Mouse (Mus musculus) lung, embryonic 14.5 days (tissue): ENCODE data around the gene Cldn6. TPM values are rescaled to one million over a fixed set of nuclear protein-coding genes. Genes with fewer than 3 reads are reported as not detected.

Source experiments
- ATAC-seq: fragments of 200-750 bp; cut with Nextera tagmentation; 2 replicates; pipeline ENCODE4 v1.8.0; 2017; ENCODE audit warnings: mild to moderate bottlenecking, moderate TSS enrichment, moderate library complexity; ENCODE audit not compliant: insufficient read depth
- DNase-seq: peaks from one replicate; pipeline ENCODE4 v3.0.0-alpha.2; 2015
- H3K27ac ChIP-seq: fragments of 300-500 bp; sonication (generic); 2 replicates; pipeline ENCODE4 v1.5.1; 2014; ENCODE audit warnings: low read depth, mild to moderate bottlenecking, moderate library complexity
- H3K27me3 ChIP-seq: fragments of 300-500 bp; sonication (generic); 2 replicates; pipeline ENCODE4 v1.6.1; 2014; ENCODE audit warnings: low read length, control low read depth; ENCODE audit not compliant: insufficient read depth
- H3K36me3 ChIP-seq: fragments of 300-500 bp; sonication (generic); 2 replicates; pipeline ENCODE4 v1.6.1; 2014; ENCODE audit warnings: control low read depth; ENCODE audit not compliant: insufficient read depth
- H3K4me1 ChIP-seq: fragments of 300-500 bp; sonication (generic); 2 replicates; pipeline ENCODE4 v1.6.1; 2014; ENCODE audit warnings: antibody characterized with exemption, control low read depth; ENCODE audit not compliant: insufficient read depth
- H3K4me2 ChIP-seq: fragments of 300-500 bp; sonication (generic); 2 replicates; pipeline ENCODE4 v1.6.1; 2014; ENCODE audit warnings: mild to moderate bottlenecking
- H3K4me3 ChIP-seq: fragments of 300-500 bp; sonication (generic); 2 replicates; pipeline ENCODE4 v1.5.1; 2014; ENCODE audit warnings: low read depth, low read length
- H3K9ac ChIP-seq: fragments of 300-500 bp; sonication (generic); 2 replicates; pipeline ENCODE4 v1.6.1; 2014
- H3K9me3 ChIP-seq: fragments of 300-500 bp; sonication (generic); 2 replicates; pipeline ENCODE4 v1.6.1; 2016; ENCODE audit warnings: low read depth, low read length, control low read depth
- CTCF ChIP-seq: IDR thresholded peaks from 2 replicates; pipeline ENCODE4 v1.5.1; 2016; ENCODE audit warnings: antibody characterized with exemption, low read depth
- WGBS: fragments of 180-500 bp; shearing (Covaris S2); extraction: QIAGEN DNeasy Blood & Tissue Kit; methylation state at CpG from one replicate; pipeline ENCODE4 v1.1.7; 2014; 5-methylcytosine and 5-hydroxymethylcytosine counted together
- polyA plus RNA-seq: library from polyadenylated mRNA; unstranded; fragments of >200 nt; fragmentation: Nextera tagmentation; extraction: Ambion mirVana; gene quantifications from 2 replicates; pipeline ENCODE4 v1.2.1, GENCODE M21; 2014

Gene Cldn6
- polyA plus RNA-seq, 1 experiment from 2014 or later: 219 TPM

DNA sequence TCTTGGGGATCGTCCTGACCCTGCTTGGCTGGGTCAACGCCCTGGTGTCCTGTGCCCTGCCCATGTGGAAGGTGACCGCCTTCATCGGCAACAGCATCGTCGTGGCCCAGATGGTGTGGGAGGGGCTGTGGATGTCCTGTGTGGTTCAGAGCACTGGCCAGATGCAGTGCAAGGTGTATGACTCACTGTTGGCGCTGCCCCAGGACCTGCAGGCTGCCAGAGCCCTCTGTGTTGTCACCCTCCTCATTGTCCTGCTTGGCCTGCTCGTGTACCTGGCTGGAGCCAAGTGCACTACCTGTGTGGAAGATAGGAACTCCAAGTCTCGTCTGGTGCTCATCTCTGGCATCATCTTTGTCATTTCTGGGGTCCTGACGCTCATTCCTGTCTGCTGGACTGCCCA, 2.0 kb downstream of the Cldn6 start:
- Histone ChIP-seq H3K36me3 (0 out of 2 replicates have a peak, but pooled peaks cover 3% of the 10 kb centered on the region), H3K4me2 (peak overlapping the region; percentile 59), H3K4me3 (peak overlapping the region; percentile 38), H3K27ac (no peak overlapping the region), H3K4me1 (peaks cover 3% of the 10 kb centered on the region; the same call in 1 of the 2 replicates), H3K9ac (no peak overlapping the region; the same call in 1 of the 2 replicates), H3K9me3 (no peaks in the 10 kb centered on the region), H3K27me3 (peaks cover 58% of the 10 kb centered on the region)
- ATAC-seq (no peak), DNase-seq (no peak)
- 53% methylated on average over 10 of the region's 10 CpGs for WGBS
- no peak for TF ChIP-seq CTCF

GRCm38 (mm10) chr17:23682092-23682491, 3.0 kb downstream of the Cldn6 start:
- ATAC-seq (no peak), DNase-seq (no peak)
- Histone ChIP-seq H3K27me3 (peaks cover 54% of the 10 kb centered on the region), H3K4me1 (peaks cover 3% of the 10 kb centered on the region; the same call in 1 of the 2 replicates), H3K4me2 (peak overlapping the region; percentile 59), H3K9me3 (no peaks in the 10 kb centered on the region), H3K4me3 (no peak overlapping the region), H3K36me3 (0 out of 2 replicates have a peak, but pooled peaks cover 3% of the 10 kb centered on the region), H3K9ac (no peak overlapping the region; the same call in 1 of the 2 replicates), H3K27ac (no peak overlapping the region)
- 34% methylated on average over 4 of the region's 4 CpGs for WGBS
- TF ChIP-seq CTCF: no peak

GRCm38 (mm10) chr17:23682530-23682929, 3.5 kb downstream of the Cldn6 start:
- H3K27ac ChIP-seq: 0 out of 2 replicates have a peak overlapping the region, but pooled peaks have one; percentile 63
- no peak for DNase-seq
- H3K36me3 ChIP-seq: 0 out of 2 replicates have a peak, but pooled peaks cover 3% of the 10 kb centered on the region
- H3K4me1 ChIP-seq: peaks cover 3% of the 10 kb centered on the region; the same call in 1 of the 2 replicates
- ATAC-seq: no peak
- peak overlapping the region; percentile 8; the same call in 1 of the 2 replicates for H3K4me3 ChIP-seq
- 50% methylated on average over 3 of the region's 3 CpGs for WGBS
- no peaks in the 10 kb centered on the region for H3K9me3 ChIP-seq
- no peak for TF ChIP-seq CTCF
- peak overlapping the region; percentile 20 for H3K9ac ChIP-seq
- peak overlapping the region; percentile 59 for H3K4me2 ChIP-seq
- peaks cover 54% of the 10 kb centered on the region for H3K27me3 ChIP-seq

DNA sequence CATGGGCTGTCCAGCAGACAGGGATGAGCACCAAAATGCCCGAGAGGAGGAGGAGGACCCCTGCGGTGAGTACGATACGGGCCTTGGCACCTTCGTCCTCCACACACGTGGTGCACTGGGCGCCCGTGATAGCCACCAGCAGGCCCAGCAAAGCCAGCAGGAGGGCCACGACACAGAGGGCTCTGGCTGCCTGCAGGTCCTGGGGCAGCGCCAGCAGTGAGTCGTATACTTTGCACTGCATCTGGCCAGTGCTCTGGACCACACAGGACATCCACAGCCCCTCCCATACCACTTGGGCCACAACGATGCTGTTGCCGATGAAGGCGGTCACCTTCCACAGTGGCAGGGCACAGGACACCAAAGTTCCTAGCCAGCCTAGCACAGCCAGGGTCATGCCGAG, 4.2 kb downstream of the Cldn6 start:
- TF ChIP-seq CTCF: no peak
- 21% methylated on average over 15 of the region's 15 CpGs for WGBS
- Histone ChIP-seq H3K27ac (peak overlapping the region; percentile 63), H3K4me1 (peaks cover 3% of the 10 kb centered on the region; the same call in 1 of the 2 replicates), H3K9me3 (no peaks in the 10 kb centered on the region), H3K4me2 (peak overlapping the region; percentile 59), H3K4me3 (peak overlapping the region; percentile 8; the same call in 1 of the 2 replicates), H3K27me3 (peaks cover 54% of the 10 kb centered on the region), H3K9ac (peak overlapping the region; percentile 20; the same call in 1 of the 2 replicates), H3K36me3 (0 out of 2 replicates have a peak, but pooled peaks cover 3% of the 10 kb centered on the region)
- DNase-seq: no peak
- peak; percentile 11 for ATAC-seq

DNA sequence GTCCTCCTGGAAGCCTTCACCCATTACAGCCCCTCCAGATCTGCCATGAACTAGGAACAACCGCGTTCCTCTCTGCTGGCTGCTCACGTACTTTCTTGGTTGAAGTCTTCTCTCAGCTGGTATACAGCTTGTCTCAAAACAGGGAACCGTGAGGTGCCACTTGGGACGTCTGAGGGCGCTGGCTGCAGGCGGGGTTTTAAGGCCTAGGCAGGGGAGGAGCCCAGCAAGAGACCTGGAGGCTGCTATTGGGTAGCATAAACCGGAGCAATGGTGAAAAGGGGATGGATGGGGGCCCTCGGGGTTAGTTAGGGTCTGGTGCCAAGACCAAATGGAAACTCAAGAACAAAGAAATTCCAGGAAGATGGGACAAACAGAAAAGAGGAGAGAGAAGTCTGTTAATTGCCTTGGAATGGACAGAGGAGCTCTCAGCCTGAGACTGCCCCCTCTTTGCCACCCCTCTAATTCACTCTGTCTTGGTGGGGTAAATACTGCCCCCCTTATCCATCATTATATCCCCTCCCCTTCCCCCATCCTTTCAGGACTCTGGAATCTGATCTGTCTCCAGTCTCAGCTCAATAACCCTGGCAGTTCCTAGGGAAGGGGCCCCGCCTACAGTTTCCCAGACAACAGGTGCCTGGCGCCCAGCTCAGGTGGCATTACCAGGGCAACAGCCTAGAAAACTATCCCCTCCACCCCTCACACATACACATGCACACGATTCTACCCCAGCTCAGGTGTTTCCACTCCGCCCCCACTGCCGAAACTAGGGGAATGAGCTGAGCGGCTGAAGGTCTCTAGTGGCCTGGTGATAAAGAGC, 5.0 kb downstream of the Cldn6 start, which contains the start of gene Cldn9:
Cldn9 (minus strand) TSS at position 171 of the 817 bp plus-strand sequence.
- H3K27ac ChIP-seq: peak within 1 kb of the TSS; percentile 78
- DNase-seq (peak; percentile 61), ATAC-seq (peak; percentile 87)
- H3K4me2 ChIP-seq: peak within 1 kb of the TSS; percentile 59
- H3K4me3 ChIP-seq: peak within 1 kb of the TSS; percentile 8; the same call in 1 of the 2 replicates
- H3K4me1 ChIP-seq: peaks cover 3% of the 10 kb centered on the region; the same call in 1 of the 2 replicates
- 20% methylated on average over 15 of the region's 15 CpGs for WGBS
- peaks cover 50% of the 10 kb centered on the region for H3K27me3 ChIP-seq
- TF ChIP-seq CTCF: no peak
- H3K9ac ChIP-seq: peak within 1 kb of the TSS; percentile 20; the same call in 1 of the 2 replicates
- H3K9me3 ChIP-seq: no peaks in the 10 kb centered on the region
- 0 out of 2 replicates have a peak, but pooled peaks cover 3% of the 10 kb centered on the region for H3K36me3 ChIP-seq

GRCm38 (mm10) chr17:23694491-23694890, 15.4 kb downstream of the Cldn6 start:
- H3K27ac ChIP-seq: peak overlapping the region; percentile 58

GRCm38 (mm10) chr17:23695801-23696200, 16.8 kb downstream of the Cldn6 start:
- Histone ChIP-seq H3K4me2 (no peak overlapping the region), H3K4me1 (peaks cover 8% of the 10 kb centered on the region), H3K4me3 (no peak overlapping the region), H3K9ac (no peak overlapping the region), H3K36me3 (no peaks in the 10 kb centered on the region), H3K27ac (peak overlapping the region; percentile 67), H3K27me3 (peaks cover 11% of the 10 kb centered on the region), H3K9me3 (no peaks in the 10 kb centered on the region)
- ATAC-seq (peak; percentile 65), DNase-seq (peak; percentile 53)
- 11% methylated on average over 3 of the region's 3 CpGs for WGBS
- no peak for TF ChIP-seq CTCF

More at GRCm38 (mm10) chr17:23694491-23694890, 15.4 kb downstream of the Cldn6 start:
- H3K4me2 ChIP-seq: 0 out of 2 replicates have a peak overlapping the region, but pooled peaks have one; percentile 4
- H3K27me3 ChIP-seq: peaks cover 6% of the 10 kb centered on the region; the same call in 1 of the 2 replicates
- peak; percentile 38; the same call in 1 of the 2 replicates for ATAC-seq
- DNase-seq: peak; percentile 54
- no peak overlapping the region for H3K9ac ChIP-seq
- TF ChIP-seq CTCF: no peak
- H3K4me3 ChIP-seq: no peak overlapping the region
- no peaks in the 10 kb centered on the region for H3K36me3 ChIP-seq
- WGBS: 42% methylated on average over 1 of the region's 1 CpGs
- peaks cover 8% of the 10 kb centered on the region for H3K4me1 ChIP-seq
- no peaks in the 10 kb centered on the region for H3K9me3 ChIP-seq
